Mouse (Mus musculus) inflammation-experienced regulatory T-cells (primary cell): Measurements from ENCODE around the gene Gpd1l. TPM values are rescaled to one million over a fixed set of nuclear protein-coding genes. Genes with fewer than 3 reads are reported as not detected.

Experiments used
- polyA plus RNA-seq, 2 experiments: library from polyadenylated mRNA; unstranded; fragments of 100-300 nt; shearing (Covaris generic); gene quantifications; one replicate each; pipeline ENCODE4 v1.2.1; 2017

Gpd1l gene
- 10 to 100 TPM; 24.2 to 44.9 TPM for polyA plus RNA-seq

GRCm38 (mm10) chr9:114933723-114934171, at the start of gene Gpd1l:
Gpd1l (minus strand) TSS chr9:114933987.

DNA sequence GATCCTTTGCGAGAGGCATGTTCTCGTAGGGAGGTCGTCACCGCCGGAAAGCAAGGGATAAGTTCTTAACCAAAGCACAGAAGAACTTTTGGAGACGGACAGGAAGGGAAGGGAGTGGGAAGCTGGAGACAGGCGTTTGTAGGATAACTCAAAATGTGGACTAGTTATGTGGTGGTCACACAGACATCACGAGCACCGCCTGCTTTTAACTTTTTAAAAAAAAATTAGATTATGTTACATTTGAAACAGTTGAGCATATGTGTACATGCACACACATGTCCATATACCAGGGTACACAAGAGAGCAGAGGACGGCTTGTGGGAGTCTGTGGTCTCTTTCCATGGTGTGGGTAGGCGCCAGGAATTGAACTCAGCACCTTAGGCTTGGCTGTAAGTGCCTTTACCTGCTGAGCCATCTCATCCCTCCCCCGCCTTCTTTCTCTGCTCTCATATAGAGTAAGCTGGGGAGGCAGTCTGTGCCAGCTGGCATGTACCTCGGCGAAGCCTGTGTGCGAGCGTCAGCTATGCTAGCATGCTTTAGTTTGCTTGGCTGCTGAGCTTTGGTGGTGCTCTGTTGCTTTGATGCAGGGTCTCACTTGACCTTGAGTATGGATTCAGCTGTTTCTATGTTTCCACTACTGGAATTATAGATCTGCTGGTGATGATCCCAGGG, 49.0 kb upstream of the Gpd1l start, which contains the start of gene Rps27rt:
TSS of gene Rps27rt (minus strand) at position 51 of the 672 bp plus-strand sequence.

GRCm38 (mm10) chr9:114978281-114979111, 44.7 kb upstream of the Gpd1l start, which contains the start of gene Osbpl10:
Osbpl10 (plus strand) TSS chr9:114978569.

Other genes with a start within 250 kb of the Gpd1l start
- 10 to 100 TPM; 63.5 to 96.7 TPM for gene Dync1li1, start 245.2 kb downstream of the Gpd1l start, polyA plus RNA-seq
- gene Cmtm6, start 202.9 kb downstream of the Gpd1l start, polyA plus RNA-seq: 100 to 1,000 TPM; 163 to 215 TPM
- gene Cmtm7, start 152.1 kb downstream of the Gpd1l start, polyA plus RNA-seq: 100 to 1,000 TPM; 115 to 194 TPM
- 1 to 10 TPM in 1 of 2 experiments, not detected in 1; 1.3 TPM for gene Cmtm8, start 89.8 kb downstream of the Gpd1l start, polyA plus RNA-seq
- under 1 TPM; 0.37 to 0.98 TPM for gene Osbpl10, start 44.6 kb upstream of the Gpd1l start, polyA plus RNA-seq
- 1,000 to 10,000 TPM; 2,287 to 2,883 TPM for gene Rps27rt, start 48.8 kb upstream of the Gpd1l start, polyA plus RNA-seq